Mouse (Mus musculus) erythroblast, embryonic 14.5 days (primary cell): ENCODE measurements around the gene Ipo13. TPM values are rescaled to one million over a fixed set of nuclear protein-coding genes. Genes with fewer than 3 reads are reported as not detected.
A peak's percentile ranks its signal among the peaks of the same experiment; 100 is the strongest.

Source experiments
- H3K27me3 ChIP-seq: 2 replicates; pipeline ENCODE4 v1.6.1; 2012; ENCODE audit warnings: inconsistent platforms; ENCODE audit not compliant: control insufficient read depth
- H3K36me3 ChIP-seq: 2 replicates; pipeline ENCODE4 v1.6.1; 2012; ENCODE audit warnings: mild to moderate bottlenecking, inconsistent platforms; ENCODE audit not compliant: control insufficient read depth
- H3K4me1 ChIP-seq: 2 replicates; pipeline ENCODE4 v1.6.1; 2012; ENCODE audit warnings: inconsistent platforms; ENCODE audit not compliant: control insufficient read depth
- H3K4me3 ChIP-seq: replicated peaks from 2 replicates; pipeline ENCODE3; 2012; ENCODE audit warnings: moderate library complexity, mild to moderate bottlenecking, inconsistent platforms
- H3K9me3 ChIP-seq: 2 replicates; pipeline ENCODE4 v1.6.1; 2012; ENCODE audit warnings: low read length, inconsistent platforms, mixed read lengths; ENCODE audit not compliant: control insufficient read depth
- GATA1 ChIP-seq: IDR thresholded peaks from 2 replicates; pipeline ENCODE4 v1.6.1; 2012; ENCODE audit warnings: low read length, inconsistent platforms, mixed read lengths
- TAL1 ChIP-seq: IDR thresholded peaks from 3 replicates; pipeline ENCODE4 v1.6.1; 2012; ENCODE audit warnings: low read length, inconsistent platforms, mixed read lengths
- polyA plus RNA-seq: library from polyadenylated mRNA; stranded (reverse); fragments of >175 nt; gene quantifications from 2 replicates; pipeline ENCODE4 v1.2.3, GENCODE M21; 2012

The Ipo13 gene
- 3.5 and 3.8 TPM in 2 replicates for polyA plus RNA-seq

- H3K4me1 ChIP-seq = peaks cover 66% of the 10 kb centered on the region
- H3K27me3 ChIP-seq = no peaks in the 10 kb centered on the region
- TF ChIP-seq GATA1 (no peak), TAL1 (no peak)
- H3K36me3 ChIP-seq = peaks cover 34% of the 10 kb centered on the region
- peak within 1 kb of the TSS; percentile 75 for H3K4me3 ChIP-seq
- H3K9me3 ChIP-seq = no peaks in the 10 kb centered on the region
Observed at GRCm38 (mm10) chr4:117914591-117915442, at the start of gene Ipo13. TSS of gene Ipo13 (minus strand) at chr4:117914999.

GRCm38 (mm10) chr4:117957492-117957891 lies 42.7 kb upstream of the Ipo13 start:
- TF ChIP-seq GATA1 (no peak), TAL1 (no peak)
- H3K4me1 ChIP-seq = no peaks in the 10 kb centered on the region; the same call in 1 of the 2 replicates
- H3K4me3 ChIP-seq = no peak overlapping the region
- H3K9me3 ChIP-seq = peaks cover under 1% of the 10 kb centered on the region
- H3K36me3 ChIP-seq = peaks cover 31% of the 10 kb centered on the region
- H3K27me3 ChIP-seq = no peaks in the 10 kb centered on the region

GRCm38 (mm10) chr4:117947493-117947892 lies 32.7 kb upstream of the Ipo13 start:
- H3K4me1 ChIP-seq = no peaks in the 10 kb centered on the region
- peaks cover 6% of the 10 kb centered on the region for H3K9me3 ChIP-seq
- peaks cover 5% of the 10 kb centered on the region for H3K36me3 ChIP-seq
- no peak overlapping the region for H3K4me3 ChIP-seq
- H3K27me3 ChIP-seq = no peaks in the 10 kb centered on the region
- TF ChIP-seq GATA1 = no peak
- TF ChIP-seq TAL1 = no peak

- TF ChIP-seq TAL1 = no peak
- no peak for TF ChIP-seq GATA1
- Histone ChIP-seq H3K36me3 (no peaks in the 10 kb centered on the region), H3K9me3 (no peaks in the 10 kb centered on the region), H3K27me3 (no peaks in the 10 kb centered on the region), H3K4me1 (no peaks in the 10 kb centered on the region), H3K4me3 (no peak overlapping the region)
Observed at GRCm38 (mm10) chr4:117946639-117947305, 32.0 kb upstream of the Ipo13 start.

GRCm38 (mm10) chr4:117943317-117943716 lies 28.5 kb upstream of the Ipo13 start:
- no peak for TF ChIP-seq TAL1
- no peak for TF ChIP-seq GATA1
- no peaks in the 10 kb centered on the region for H3K9me3 ChIP-seq
- no peaks in the 10 kb centered on the region for H3K27me3 ChIP-seq
- H3K4me3 ChIP-seq = no peak overlapping the region
- peaks cover 3% of the 10 kb centered on the region; the same call in 1 of the 2 replicates for H3K36me3 ChIP-seq
- H3K4me1 ChIP-seq = no peaks in the 10 kb centered on the region

GRCm38 (mm10) chr4:117936964-117937363 lies 22.2 kb upstream of the Ipo13 start:
- Histone ChIP-seq H3K9me3 (no peaks in the 10 kb centered on the region), H3K27me3 (peaks cover 5% of the 10 kb centered on the region; the same call in 1 of the 2 replicates), H3K4me3 (no peak overlapping the region), H3K4me1 (peaks cover 4% of the 10 kb centered on the region), H3K36me3 (peaks cover 3% of the 10 kb centered on the region; the same call in 1 of the 2 replicates)
- no peak for TF ChIP-seq TAL1
- TF ChIP-seq GATA1 = no peak

- H3K9me3 ChIP-seq = peaks cover 12% of the 10 kb centered on the region
- no peak overlapping the region for H3K4me3 ChIP-seq
- H3K4me1 ChIP-seq = peaks cover 19% of the 10 kb centered on the region
- peaks cover 28% of the 10 kb centered on the region for H3K27me3 ChIP-seq
- no peak for TF ChIP-seq GATA1
- TF ChIP-seq TAL1 = no peak
- no peaks in the 10 kb centered on the region; the same call in none of the 2 replicates for H3K36me3 ChIP-seq
Observed at GRCm38 (mm10) chr4:117934081-117934480, 19.3 kb upstream of the Ipo13 start.

GRCm38 (mm10) chr4:117933248-117933647 lies 18.4 kb upstream of the Ipo13 start:
- Histone ChIP-seq H3K9me3 (peaks cover 12% of the 10 kb centered on the region), H3K4me3 (no peak overlapping the region), H3K27me3 (peaks cover 36% of the 10 kb centered on the region), H3K36me3 (no peaks in the 10 kb centered on the region; the same call in none of the 2 replicates), H3K4me1 (peaks cover 28% of the 10 kb centered on the region)
- TF ChIP-seq GATA1 (no peak), TAL1 (no peak)

GRCm38 (mm10) chr4:117929391-117929881 lies 14.6 kb upstream of the Ipo13 start, which contains the start of gene Artn:
TSS of gene Artn (minus strand) at chr4:117929763.
- peaks cover 73% of the 10 kb centered on the region for H3K27me3 ChIP-seq
- TF ChIP-seq GATA1 (no peak), TAL1 (no peak)

More at GRCm38 (mm10) chr4:117929391-117929881, 14.6 kb upstream of the Ipo13 start, which contains the start of gene Artn:
- peaks cover 31% of the 10 kb centered on the region for H3K36me3 ChIP-seq
- H3K9me3 ChIP-seq = peaks cover 29% of the 10 kb centered on the region
- peak within 1 kb of the TSS; percentile 75 for H3K4me3 ChIP-seq
- H3K4me1 ChIP-seq = peaks cover 58% of the 10 kb centered on the region
